ENCODE assay signal across 14 mouse cellular contexts in the genomic region with DNA sequence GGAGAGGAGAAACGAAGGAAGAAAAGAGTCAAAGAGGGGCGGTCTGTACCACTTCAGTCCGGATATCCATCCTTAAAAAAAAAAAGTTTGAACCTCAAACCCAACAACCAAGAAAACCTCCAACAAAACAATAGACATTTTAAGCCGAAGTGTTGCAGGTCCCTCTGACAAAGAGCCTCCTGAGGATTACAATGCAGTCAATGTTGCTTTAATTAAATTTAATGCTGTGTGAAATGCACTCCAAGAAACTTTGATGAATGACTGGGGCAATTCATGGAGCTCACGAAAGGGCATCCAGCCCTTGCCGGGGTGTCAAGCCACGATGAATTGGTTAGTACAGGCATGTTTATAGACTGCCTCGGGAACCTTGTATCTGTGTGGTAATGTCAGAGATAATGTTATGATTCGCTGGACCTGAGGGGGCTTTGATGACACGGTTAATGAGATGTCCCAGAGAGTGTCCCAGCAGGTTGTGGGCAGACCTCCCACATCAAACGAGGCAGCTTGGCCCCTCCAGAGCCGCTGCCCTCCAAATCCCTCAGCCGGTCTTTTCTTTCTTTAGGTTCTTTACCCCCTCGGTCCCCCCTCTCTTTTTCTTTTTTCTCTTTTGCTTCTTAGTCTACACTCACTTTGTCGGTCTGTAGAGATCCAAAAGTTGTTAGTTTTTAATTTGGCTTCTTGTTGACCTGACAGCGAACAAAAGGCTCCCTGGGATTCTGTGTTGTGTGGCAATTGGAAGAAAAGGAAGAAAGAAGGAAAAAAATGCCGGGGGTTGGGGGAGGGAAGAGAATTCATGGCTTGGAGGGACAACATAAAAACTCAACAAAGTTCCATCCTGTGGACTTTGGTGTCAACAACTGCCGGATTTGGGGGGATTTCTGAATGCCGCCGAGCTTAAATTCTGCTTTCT.
DNase-seq lines count a peak whose midpoint lies in the region; ATAC-seq and TF ChIP-seq lines count a peak whose summit lies in the region.
"Had no signal": no experiment of that assay in that cellular context is flagged by ENCODE, and none has a peak within 500 bp of the region (broad histone marks: within the 10 kb centered on the region; RNA-seq: fewer than 3 reads in every experiment).

No protein-coding gene starts in this region.

- DNase-seq in brain, embryonic 14.5 days (ENCODE audit: low read depth) = peak; percentile 71
- peak; percentile 31 for DNase-seq in embryo, embryonic 11.5 days (ENCODE audit: low read depth, low spot score)
- no peak for DNase-seq in frontal cortex, postnatal 10 days (ENCODE audit: low spot score in 2 of 2)
- no peak for DNase-seq in gastrocnemius, postnatal 4 days (ENCODE audit: low spot score in 2 of 2)
- no peak for DNase-seq in gastrocnemius, adult 18-20 months (ENCODE audit: low spot score)
- DNase-seq in layer of hippocampus, adult 18-20 months (ENCODE audit: low spot score in 2 of 2) = no peak
- DNase-seq: kidney, postnatal 25 days; spleen, adult 18-20 months; thymus, adult 2 months had no signal

- no peaks in the 10 kb centered on the region for H3K9me3 ChIP-seq in hindbrain, embryonic 12.5 days (replicated peaks)
- H3K9me3 ChIP-seq in midbrain, embryonic 13.5 days = no peaks in the 10 kb centered on the region
- H3K9me3 ChIP-seq: heart, embryonic 15.5 days had no signal

- no peak overlapping the region for H3K4me3 ChIP-seq in hindbrain, embryonic 12.5 days
- H3K4me3 ChIP-seq in midbrain, embryonic 13.5 days (replicated peaks) = no peak overlapping the region
- H3K4me3 ChIP-seq: erythroblast, embryonic 14.5 days; heart, embryonic 15.5 days had no signal

- H3K4me2 ChIP-seq in hindbrain, embryonic 12.5 days (replicated peaks) = peak overlapping the region; percentile 29
- H3K4me2 ChIP-seq in midbrain, embryonic 13.5 days (replicated peaks) = peak overlapping the region; percentile 9
- H3K4me2 ChIP-seq: heart, embryonic 15.5 days had no signal

- TF ChIP-seq CTCF in brain, embryonic 14.5 days (IDR thresholded peaks at IDR 0.05; ENCODE audit: borderline replicate concordance, extremely low read depth, insufficient read depth, insufficient read length) = no peak

- no peaks in the 10 kb centered on the region for H3K36me3 ChIP-seq in hindbrain, embryonic 12.5 days
- H3K36me3 ChIP-seq in midbrain, embryonic 13.5 days = no peaks in the 10 kb centered on the region
- H3K36me3 ChIP-seq: heart, embryonic 15.5 days had no signal

- H3K27me3 ChIP-seq in hindbrain, embryonic 12.5 days = peaks cover 77% of the 10 kb centered on the region
- H3K27me3 ChIP-seq in midbrain, embryonic 13.5 days = peaks cover 91% of the 10 kb centered on the region
- H3K27me3 ChIP-seq: heart, embryonic 15.5 days had no signal

- TF ChIP-seq POLR2A in brain, embryonic 14.5 days (IDR thresholded peaks at IDR 0.05; ENCODE audit: borderline replicate concordance, extremely low read depth, insufficient read depth, insufficient read length, poor library complexity, severe bottlenecking) = no peak

- no peak overlapping the region for H3K9ac ChIP-seq in hindbrain, embryonic 12.5 days
- no peak overlapping the region for H3K9ac ChIP-seq in midbrain, embryonic 13.5 days (replicated peaks)
- H3K9ac ChIP-seq: heart, embryonic 15.5 days had no signal

- WGBS in hindbrain, embryonic 12.5 days = 3% methylated on average over 20 of the region's 20 CpGs
- 1% methylated on average over 20 of the region's 20 CpGs for WGBS in midbrain, embryonic 13.5 days

- no peak overlapping the region for H3K27ac ChIP-seq in hindbrain, embryonic 12.5 days
- no peak overlapping the region for H3K27ac ChIP-seq in midbrain, embryonic 13.5 days
- H3K27ac ChIP-seq: heart, embryonic 15.5 days had no signal

- H3K4me1 ChIP-seq in hindbrain, embryonic 12.5 days = peaks cover 8% of the 10 kb centered on the region
- peaks cover 14% of the 10 kb centered on the region for H3K4me1 ChIP-seq in midbrain, embryonic 13.5 days (replicated peaks)
- H3K4me1 ChIP-seq: heart, embryonic 15.5 days had no signal

- no peak for ATAC-seq in hindbrain, embryonic 12.5 days (ENCODE audit: low FRiP score)
- peak; percentile 72 for ATAC-seq in midbrain, embryonic 13.5 days
- ATAC-seq: lung, postnatal 0 days had no signal

Comparison
In these comparisons a context has a peak if more than half of its experiments do, and no peak if none do; other contexts are left out.
1. DNase-seq: peak in brain, embryonic 14.5 days (single experiment) and embryo, embryonic 11.5 days (single experiment); none in frontal cortex, postnatal 10 days (0 of 2), gastrocnemius, postnatal 4 days (0 of 2), gastrocnemius, adult 18-20 months (single experiment) and layer of hippocampus, adult 18-20 months (0 of 2).